Mouse (Mus musculus): ENCODE measurements around the gene Samd5.

Samd5 gene

DNA sequence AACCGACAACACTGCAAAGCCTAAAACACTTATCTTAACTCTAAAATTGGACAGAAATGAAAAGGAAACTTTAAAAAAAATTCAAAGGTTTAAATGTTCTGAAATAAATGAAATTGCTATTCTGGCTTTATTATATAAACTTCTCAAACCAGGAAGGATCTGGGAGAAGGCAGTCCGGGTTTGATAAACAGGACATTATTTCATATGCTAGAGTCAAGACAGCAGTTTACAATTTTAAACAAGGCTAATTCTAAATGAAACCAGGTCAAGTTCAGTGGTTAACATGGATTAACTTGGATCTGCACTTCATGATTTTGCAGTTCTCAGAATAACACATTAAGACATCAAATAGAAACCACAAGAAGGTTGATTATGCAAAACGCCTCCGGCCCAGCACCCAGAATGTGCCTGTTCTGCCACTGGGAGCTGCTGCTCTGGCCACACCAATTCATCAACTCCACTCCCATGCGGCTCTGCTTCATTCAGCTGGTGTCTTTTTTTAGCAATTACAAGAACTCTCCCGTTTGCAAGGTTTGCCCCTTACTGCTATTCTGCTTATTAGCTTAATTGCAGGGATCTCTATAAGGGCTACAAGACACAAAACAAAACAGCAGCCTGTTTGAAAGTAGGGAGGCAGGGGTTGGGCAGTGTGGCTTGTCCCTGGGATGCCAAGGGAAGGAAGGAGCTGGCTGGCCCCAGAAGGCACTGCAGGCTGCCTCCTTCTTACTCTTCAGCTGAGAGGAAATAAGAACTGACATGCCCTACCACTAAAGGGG lies 24.8 kb downstream of the Samd5 start:
- no peak for DNase-seq

DNA sequence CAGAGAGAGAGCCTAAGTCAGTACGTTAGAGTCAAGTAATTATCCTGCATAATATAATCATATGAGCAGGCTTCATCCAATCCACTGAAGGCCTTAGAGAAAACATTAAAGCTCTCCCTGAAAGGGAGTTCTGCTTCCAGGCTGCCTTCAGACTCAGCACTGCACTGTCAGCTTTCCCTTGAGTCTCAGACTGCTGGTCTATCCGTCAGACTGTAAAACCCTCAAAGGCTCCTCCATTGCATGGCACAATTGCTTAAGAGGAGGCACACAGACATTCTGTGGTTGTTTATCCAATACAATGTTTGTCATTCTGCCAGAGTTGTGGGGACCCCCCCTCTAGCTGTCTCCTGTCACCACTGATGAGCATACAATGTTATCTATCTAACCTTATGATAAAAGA lies 26.5 kb downstream of the Samd5 start:
- no peak for DNase-seq

DNA sequence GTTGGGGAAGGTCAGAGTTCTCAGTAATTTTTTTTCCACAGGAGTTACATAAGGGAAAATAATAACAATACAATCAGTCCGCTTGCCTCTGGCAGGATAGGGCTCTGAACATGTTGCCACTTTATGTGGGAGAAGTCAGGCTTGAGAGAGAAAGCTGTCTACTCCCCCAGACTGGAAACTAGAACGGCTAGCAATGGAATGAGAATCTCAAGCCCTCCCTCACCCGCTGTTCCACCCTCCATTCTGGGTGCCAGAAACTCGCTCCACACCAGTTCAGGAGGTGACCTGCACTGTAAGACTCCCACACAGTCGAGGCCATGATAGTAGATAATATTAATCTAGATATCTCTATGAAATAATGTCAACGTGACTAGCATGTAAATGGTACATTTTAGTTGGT lies 27.3 kb downstream of the Samd5 start:
- DNase-seq = no peak

DNA sequence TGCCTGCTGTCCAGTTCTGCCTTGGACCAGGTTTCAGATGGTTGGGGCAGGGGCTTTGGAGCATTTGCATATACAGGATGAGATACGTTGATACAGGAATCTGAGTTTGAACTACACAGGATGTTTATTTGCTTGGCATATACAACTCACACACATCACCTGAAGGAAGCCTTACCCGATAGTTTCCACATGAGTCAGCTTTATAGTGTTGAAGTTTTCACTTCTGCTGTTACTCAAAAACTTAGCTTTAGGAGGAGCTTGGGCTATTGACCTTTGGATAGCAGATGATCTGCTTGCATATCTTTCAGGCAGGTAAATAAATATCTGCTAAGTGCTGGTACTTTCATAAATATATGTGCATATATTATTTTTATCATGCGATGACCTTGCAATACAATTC lies 28.6 kb downstream of the Samd5 start:
- DNase-seq = no peak

DNA sequence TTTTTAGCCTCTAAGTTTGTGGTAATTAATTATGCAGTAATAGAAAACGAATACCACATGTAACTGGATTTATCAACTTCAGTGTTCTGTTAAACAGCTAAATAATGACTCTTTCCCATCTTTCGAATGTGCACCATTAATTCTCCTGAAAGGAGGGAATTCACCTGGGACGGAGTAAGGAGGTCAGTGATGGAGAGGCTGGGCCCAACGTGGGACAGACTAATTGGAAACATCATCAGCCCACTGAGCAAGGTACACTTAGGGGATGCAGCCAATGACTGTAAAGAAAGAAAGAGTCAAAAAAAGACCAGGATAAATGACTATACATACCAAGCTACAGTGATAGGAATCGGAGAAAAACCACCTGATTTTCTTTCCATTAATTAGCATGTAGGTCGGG lies 31.5 kb downstream of the Samd5 start:
- DNase-seq = no peak

DNA sequence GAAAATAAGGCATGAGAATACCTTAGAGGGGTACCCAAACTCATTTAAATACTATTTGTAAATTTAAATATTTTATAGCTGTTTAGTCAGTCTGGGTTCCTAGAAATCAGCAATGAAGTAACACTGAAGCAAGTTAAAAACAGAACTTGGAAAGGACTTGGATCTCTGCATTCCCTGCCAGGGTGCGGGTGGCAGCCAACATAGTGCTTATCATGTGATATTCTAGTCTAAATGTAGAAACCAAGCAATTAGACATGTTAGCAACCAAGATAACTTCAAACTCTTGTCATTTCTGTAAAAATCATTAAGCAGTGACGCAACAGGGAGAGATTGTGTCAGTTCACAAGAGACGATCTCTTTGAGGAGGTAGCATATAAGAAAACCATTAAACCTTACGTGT lies 32.9 kb downstream of the Samd5 start:
- no peak for DNase-seq

DNA sequence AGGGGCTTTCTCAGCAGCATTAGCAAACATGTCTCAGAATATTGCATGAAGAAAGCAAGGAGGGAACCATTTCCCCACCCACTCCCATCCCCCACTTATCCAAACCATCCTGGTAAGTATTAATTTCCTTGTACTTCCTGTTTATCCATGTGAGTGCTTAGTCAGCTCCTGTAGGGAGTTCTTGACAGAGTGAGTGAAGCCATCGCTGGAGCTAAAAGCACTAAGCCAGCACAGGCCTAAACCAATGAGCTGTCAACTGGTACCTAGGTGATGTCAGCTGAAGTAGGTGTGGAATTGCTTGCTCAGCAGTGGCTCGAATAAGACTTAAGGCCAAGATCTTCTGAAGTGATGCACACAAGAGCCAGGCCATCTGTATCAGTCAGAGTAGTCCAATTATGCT lies 34.3 kb downstream of the Samd5 start:
- DNase-seq = no peak

DNA sequence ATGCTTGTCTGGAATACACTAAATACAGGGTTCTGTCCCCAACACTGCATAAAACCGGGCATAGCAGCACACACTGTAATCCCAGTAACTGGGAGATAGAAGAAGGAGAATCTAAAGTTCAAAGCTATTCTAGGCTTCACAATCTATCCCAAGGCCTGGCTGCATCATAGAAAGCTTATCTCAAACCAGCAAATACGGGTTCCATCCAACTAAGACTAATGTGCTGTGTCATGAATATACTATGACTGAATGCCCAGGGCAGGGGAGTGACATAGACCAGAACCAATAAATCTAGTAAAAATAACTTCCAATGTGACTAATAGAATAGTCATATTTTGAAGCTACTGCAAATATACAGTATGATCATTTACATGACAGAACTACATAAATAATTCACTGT lies 35.0 kb downstream of the Samd5 start:
- no peak for DNase-seq

DNA sequence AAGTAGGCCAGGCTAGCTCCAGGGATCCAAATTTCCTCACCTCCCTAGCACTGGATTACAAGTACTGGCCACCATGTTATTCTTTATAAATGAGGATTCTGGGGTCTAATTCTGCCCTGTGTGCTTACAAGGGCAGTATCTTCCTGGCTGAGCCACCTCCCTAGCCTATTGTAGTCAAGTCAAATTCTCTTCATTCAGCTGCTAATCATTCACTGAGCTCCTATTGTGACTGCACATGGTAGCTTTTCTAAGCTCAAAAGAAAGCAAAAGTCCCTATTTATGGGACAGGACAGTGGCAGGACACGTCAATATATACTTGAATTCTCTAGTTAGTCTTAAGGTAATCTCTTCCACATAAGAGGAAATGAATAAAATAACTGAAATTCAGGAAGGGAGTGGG lies 49.7 kb downstream of the Samd5 start:
- no peak for DNase-seq

DNA sequence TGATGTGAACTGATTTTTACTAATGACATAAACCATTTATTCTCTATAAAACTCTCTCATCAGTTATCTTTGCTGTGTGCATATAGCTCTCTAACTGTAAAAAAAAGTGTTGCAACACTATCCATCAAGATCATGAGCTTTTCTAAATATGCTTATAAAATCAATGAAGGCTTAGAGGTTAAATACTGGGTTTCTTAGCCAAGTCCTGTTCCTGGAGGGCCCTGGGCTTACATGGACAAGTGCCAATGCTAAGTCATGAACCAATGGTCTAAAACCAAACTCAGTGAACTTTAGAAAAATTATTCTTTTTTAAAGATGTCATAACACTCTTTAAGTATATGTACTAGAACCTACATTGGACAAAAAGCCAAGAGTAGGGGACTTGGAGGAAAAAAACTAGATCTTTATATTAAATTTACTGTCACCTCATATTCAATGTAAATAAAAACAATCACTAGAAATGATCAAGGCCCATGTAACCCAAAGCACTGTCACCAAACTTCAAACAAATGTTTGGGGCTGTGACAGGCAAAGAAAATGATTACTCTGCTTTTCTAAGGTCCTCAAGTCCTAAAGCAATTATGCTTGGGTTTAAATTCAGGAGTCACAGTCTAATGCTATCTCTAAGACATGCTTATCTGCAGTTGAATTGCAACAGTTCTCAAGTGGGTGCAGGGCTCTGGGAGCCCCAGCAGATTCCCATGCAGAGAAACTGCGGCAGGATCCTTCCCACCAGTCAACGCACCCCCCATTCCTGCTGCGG lies 52.9 kb downstream of the Samd5 start:
- no peak for DNase-seq

DNA sequence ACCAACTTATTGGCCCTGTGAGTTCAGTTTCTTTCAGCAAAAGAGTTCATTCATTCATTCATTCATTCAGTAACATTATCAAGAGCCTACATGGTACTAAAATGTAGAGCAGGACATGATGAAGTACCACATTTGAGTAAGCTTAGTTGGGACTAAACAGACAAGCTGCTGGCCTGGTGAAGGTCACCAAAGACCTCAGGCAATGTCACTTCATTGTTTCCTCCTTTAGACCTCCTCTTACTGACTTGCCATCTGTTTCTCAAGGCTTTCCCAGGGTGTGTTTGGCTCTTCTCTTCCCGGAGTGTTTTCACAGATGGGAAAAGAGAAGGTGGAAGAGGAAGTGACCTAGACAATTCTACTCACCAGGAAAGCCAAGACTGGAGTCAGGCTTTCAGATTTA lies 54.0 kb downstream of the Samd5 start:
- DNase-seq = no peak

DNA sequence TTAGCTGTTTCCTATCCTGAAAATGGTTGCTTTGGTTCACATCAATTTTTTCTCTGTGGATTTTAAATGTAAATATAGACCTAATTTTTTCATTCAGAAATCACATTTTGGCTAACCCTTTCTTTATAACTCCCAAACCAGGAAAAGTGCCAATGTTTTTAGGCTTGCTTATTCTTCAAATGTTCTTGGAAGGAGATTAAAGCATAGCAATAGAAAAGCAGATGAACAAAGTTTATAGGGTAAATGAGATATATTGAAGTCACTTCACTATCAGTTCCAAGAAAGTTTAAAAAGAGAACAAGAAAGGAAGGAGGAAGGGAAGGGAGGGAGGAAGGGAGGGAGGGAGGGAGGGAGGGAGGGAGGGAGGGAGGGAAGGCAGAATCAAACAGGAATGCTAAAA lies 60.0 kb downstream of the Samd5 start:
- DNase-seq = no peak

DNA sequence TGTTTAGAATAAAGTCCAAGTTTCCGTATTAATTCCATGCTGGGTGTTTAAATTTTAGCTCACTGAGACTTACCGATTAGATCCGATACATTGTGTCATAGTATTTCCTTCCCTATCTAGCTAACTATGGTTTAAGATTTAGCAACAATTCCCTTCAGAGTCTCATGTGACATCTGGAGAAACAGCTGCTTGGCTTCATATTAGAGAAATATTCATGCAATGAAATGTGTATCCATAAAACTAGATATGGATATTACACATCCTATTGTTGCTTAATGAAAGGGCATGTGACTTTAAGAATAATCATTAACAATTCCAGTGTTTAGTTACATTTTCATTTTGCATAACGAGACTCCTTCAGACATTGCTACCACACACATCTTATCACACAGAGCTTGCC lies 66.2 kb downstream of the Samd5 start:
- DNase-seq = no peak

DNA sequence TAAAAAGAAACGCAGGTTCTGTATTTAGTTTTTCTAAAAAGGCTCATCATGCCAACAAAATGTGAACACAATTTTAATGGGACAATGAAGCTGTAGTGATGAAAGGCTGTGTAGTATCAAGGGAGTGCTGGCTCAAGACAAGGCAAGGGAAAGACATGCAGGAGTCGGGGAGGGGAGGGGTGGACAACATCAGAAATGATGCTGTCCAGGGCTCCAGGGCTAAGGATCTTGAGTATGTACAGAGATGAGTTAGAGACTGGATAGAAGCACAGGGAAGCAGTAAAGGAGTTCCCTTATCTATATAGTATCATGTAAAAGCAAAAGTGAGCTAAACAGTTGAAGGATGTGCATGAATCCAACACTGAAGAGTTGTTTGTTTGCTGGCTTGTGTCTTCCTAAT lies 67.9 kb downstream of the Samd5 start:
- no peak for DNase-seq

DNA sequence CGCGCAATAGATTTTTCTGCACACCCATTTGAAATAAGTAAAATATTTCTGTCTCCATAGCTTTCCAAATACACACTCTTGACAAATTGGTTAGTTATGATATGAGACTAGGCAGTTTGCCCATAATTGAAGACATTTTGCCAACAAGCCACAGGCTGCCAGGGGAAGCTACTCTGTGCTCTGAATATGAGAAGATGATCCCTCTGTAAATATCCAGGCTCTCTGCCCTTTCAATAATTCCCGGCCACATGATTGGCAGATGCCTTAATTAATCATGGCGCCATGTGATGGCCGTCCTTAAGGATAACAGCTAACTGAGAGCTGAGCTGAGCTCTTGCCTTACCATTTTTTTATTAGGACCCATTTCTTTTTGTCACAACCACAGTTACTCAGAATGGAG lies 69.4 kb downstream of the Samd5 start:
- peak in 1 of 2 experiments; percentile 1 for DNase-seq

DNA sequence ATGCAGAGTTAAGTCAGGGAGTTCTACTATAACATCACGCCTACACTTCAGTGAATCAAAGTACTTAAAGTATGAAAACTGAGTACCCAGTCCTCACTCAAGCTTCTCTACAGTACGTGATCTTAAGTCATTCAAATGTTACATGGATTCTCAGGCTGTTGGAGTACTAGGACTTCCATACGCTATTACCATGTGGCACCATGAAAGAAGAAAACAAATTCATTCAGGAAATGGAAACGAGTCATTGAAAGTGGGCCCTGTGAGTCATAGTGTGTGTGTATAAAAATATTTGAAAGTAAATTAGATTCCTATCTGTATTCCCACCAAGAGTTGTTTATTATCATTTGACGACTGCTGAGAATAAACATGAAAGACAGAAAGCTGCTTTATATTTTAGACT lies 71.7 kb downstream of the Samd5 start:
- no peak for DNase-seq

DNA sequence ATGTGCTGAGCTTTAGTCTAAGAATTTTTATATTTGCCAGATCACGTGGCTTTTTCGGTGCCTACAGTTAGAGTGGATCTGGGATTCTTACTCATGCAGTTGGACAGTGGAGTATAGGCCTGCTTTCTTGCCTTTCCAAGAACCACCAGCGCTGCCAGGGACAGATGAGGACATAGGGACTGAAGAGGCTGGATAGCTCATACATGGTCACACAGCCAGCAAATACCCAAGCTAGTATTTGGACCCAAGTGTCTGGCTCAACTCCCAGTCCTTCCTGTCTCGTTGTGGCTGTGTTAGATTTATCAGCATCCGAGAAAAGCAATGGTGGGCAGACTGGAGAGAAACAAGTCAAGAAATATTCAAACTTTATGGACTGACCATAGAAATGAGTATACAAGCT lies 72.2 kb downstream of the Samd5 start:
- DNase-seq = peak; percentile 35 to 54

DNA sequence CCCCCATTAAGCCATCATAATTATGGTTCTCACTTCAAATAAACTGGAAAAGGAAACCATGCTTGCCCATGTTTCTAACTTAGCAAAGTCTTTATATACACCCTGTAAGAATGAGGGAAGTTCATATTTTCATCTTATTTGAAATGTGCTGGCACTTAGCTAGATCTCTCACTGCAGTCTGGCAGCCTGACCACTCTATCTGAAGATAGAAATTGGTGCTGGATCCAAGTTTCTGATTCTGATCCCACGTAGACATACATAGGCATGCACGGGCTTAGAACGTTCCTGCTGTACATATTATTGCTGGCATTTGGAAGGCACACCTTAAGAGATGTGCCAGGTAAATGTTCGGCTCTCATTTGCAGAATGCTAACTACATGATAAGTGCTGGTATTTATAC lies 72.6 kb downstream of the Samd5 start:
- DNase-seq = no peak

DNA sequence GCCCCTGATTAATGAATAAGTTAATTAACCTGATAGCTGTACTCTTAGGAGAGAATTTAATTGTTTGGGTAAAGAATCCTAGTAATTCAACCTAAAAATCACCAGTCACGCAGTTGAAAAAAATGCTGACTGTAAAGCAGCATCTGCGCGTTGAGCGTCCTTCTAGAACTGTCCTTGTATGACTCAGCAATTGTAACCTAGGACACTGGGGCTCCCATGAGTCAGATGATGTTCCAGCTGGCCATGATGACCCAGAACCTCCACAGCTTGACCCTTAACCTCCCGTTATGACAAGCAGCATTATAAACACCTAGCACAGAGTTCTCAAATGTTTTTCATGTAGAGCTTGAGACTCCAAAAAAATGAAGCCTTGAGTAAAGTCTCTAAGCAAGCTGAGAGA lies 78.8 kb downstream of the Samd5 start:
- DNase-seq = no peak

DNA sequence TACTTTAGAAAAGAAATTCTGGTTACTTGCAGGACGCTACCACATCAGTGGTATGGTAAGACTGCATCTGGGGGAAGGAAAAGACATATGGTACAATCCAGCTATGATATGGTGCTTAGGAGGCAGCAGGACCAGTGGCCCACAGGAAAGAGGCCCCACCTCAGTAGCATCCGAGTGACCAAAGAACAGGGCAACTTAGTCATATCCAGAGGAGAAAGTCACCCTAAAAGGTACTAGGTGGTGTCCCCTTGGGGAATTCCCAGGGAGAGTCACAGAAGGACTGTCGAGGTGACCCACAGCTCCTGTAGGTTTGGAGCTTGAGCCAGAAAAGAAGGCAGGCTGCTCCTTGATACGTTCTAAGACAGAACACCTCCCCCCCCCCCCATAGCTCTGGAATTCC lies 80.3 kb downstream of the Samd5 start:
- DNase-seq = no peak

DNA sequence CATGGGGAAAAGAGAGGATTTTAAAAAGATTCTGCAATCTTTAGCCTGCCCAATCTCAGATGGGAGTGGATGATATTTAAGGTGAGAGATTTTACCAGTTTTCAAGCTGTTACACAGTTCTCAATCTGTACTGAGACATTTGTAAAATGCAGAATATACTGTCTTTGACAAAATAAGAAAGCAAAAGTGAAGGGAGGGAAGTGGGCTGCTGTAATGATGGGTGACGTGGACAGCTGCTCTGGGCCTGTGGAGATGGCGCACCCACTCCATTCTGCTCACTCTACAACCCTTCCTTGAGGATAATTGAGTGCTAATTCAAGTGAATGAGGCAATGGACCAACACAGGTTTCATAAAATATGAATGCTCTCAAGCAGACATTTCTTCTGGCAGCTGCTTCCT lies 84.4 kb downstream of the Samd5 start:
- no peak for DNase-seq

DNA sequence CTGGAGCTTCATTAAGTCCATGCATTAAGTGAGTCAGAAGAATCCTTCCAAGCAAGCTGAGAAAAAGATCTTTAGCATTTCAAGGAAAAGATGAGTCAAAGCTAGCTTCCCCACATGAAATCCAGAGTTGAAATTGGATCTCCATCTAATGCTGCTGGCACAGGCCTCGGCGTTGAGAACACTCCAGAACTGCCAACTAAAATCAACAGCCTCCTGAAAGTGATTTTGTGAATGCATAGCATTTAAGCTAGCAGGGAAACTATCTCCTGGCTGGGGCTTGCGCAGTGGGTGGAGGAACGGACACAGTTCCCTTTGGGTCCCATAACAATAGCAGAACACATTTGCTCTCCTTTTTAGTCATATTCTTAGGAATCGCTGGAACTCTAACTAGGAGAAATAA lies 88.7 kb downstream of the Samd5 start:
- no peak for DNase-seq

DNA sequence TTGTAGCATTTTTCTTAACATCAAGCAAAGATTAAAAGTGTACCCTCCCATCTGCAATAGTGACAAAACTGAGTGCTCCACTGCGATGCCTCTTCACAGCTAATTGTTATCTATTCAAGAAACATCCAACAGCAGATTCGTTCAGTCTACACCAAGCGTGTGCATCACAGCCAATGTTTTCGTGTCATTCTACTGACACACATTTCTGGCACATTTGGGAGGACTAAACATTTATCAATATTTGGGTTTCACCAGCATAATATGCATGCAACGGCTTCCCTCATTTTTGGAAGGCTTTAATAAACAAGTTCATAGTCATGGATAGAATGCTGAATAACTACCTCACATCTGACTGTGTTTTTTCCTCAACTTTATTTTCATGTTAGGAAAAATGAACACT lies 95.6 kb downstream of the Samd5 start:
- DNase-seq = no peak

DNA sequence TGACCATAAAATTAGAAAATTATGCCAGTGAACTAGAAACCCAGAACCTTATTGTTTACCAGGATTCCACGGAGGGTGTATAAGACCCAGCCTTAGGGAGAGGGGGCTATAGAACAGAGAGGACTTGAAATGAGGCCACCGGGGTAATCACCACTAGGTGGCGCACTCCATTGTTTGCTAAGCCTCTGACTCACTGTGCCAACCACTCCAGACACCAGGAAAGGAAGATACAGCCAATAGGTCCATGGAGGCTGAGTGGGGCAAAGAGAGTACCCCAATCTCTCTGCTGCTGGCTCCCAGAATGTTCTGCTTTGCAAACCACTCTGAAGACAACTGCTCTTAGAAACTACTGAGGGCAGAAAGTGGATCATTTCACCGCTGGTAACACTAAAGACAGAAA lies 99.4 kb downstream of the Samd5 start:
- peak; percentile 55 to 64 for DNase-seq

DNA sequence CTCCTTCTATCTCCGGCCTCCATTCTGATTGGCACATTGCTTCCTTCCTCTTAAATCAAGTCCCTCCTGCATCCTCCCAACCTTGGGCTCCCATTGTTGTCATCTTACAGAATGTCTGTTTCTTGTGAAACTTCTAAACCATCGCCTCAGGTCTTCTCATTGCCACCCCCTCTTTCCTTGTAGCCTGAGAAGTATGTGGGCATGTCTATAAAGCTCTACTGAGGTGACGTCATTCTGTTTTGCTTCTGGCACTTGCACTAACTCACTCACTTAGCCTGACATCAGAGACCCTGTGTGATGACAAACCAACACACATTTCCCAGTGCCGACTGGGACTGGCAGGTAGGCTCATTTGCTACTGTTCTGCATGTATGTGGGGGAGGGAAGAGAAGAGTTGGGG lies 100.9 kb downstream of the Samd5 start:
- DNase-seq = no peak
